Mouse (Mus musculus): ENCODE results near the gene Uso1. TPM values are rescaled to one million over a fixed set of nuclear protein-coding genes. Genes with fewer than 3 reads are reported as not detected.

Gene Uso1
- polyA plus RNA-seq, 1 experiment from 2014 or later = 61.5 TPM

DNA sequence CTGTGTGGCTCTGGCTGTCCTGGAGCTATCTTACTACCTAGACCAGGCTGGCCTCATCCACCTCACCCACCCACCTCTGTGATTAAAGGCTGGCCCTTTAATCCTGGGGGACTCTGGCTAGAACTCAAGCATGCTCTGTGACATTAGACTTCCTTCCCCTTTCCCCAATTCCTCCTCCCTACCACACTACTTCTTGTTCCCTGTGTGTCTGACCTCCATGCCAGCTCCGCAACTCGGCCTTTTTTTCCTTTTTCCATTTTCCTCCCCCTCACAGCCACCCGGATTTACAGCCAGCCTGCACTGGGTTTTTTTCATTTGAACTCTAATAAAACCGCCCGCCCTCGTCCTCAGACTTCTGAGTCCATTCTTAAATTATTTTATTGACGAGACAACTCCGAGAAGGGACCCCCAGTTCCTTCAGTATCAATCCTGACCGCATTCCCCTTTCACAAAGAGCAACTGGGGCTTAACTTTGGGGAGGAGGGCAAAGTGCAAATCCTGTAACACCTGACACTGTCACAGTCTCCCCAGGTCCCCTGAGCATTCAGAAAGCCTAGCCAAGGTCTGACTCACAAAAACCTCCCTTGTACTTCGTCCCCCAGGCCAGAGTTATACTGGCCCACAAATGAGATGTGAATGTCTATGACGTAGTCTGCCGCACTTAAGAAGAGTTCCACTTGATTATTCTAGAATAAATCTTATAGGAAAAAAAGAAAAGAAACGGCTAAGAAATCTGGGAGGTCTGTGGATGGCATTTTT lies 39.2 kb upstream of the Uso1 start:
- 39% methylated on average over 13 of the region's 13 CpGs for WGBS
- Histone ChIP-seq H3K4me1 (replicated peaks; ENCODE audit: control insufficient read depth, insufficient read depth, low read length) (no peaks in the 10 kb centered on the region), H3K27me3 (replicated peaks; ENCODE audit: control insufficient read depth, insufficient read depth, low read length) (no peaks in the 10 kb centered on the region), H3K9ac (ENCODE audit: low read depth, low read length) (no peak overlapping the region), H3K4me2 (replicated peaks; ENCODE audit: low read depth) (peak overlapping the region; percentile 51), H3K36me3 (ENCODE audit: control insufficient read depth, insufficient read depth) (no peaks in the 10 kb centered on the region), H3K4me3 (ENCODE audit: low read depth, low read length) (no peak overlapping the region), H3K27ac (ENCODE audit: low read depth, low read length) (peak overlapping the region; percentile 60), H3K9me3 (ENCODE audit: control insufficient read depth) (no peaks in the 10 kb centered on the region)
- TF ChIP-seq CTCF (IDR thresholded peaks at IDR 0.05; ENCODE audit: low read depth) = no peak
- ATAC-seq = peak; percentile 92

- H3K27me3 ChIP-seq (replicated peaks; ENCODE audit: control insufficient read depth, insufficient read depth, low read length) = no peaks in the 10 kb centered on the region
- H3K36me3 ChIP-seq (ENCODE audit: control insufficient read depth, insufficient read depth) = no peaks in the 10 kb centered on the region
- H3K9me3 ChIP-seq (ENCODE audit: control insufficient read depth) = no peaks in the 10 kb centered on the region
- 82% methylated on average over 8 of the region's 8 CpGs for WGBS
- no peak overlapping the region for H3K4me2 ChIP-seq (replicated peaks; ENCODE audit: low read depth)
- no peak for ATAC-seq
- H3K4me3 ChIP-seq (ENCODE audit: low read depth, low read length) = no peak overlapping the region
- H3K27ac ChIP-seq (ENCODE audit: low read depth, low read length) = no peak overlapping the region
- H3K4me1 ChIP-seq (replicated peaks; ENCODE audit: control insufficient read depth, insufficient read depth, low read length) = no peaks in the 10 kb centered on the region
- no peak for TF ChIP-seq CTCF (IDR thresholded peaks at IDR 0.05; ENCODE audit: low read depth)
- H3K9ac ChIP-seq (ENCODE audit: low read depth, low read length) = no peak overlapping the region
These were observed 36.1 kb upstream of the Uso1 start for GRCm38 (mm10) chr5:92101601-92102000.

DNA sequence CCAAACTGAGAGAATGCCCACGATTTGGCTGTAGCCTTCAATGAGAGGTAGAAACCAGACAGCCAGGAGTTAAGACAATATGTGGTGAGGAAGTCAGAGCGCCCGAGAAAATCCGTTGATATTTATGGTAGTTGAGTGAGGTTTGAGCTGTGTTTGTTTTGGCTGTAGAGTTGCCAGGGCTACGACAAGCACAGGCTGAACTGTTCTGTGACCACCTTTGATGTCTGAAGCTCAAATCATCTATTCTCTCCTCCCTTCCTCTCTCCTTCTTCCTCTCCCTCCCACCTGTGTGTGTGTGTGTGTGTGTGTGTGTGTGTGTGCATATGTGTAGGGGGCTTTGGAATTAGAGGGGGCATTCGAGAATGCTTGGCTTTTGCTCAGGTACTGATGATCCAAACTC lies 34.7 kb upstream of the Uso1 start:
- Histone ChIP-seq H3K36me3 (ENCODE audit: control insufficient read depth, insufficient read depth) (no peaks in the 10 kb centered on the region), H3K4me3 (ENCODE audit: low read depth, low read length) (no peak overlapping the region), H3K9me3 (ENCODE audit: control insufficient read depth) (no peaks in the 10 kb centered on the region), H3K4me2 (replicated peaks; ENCODE audit: low read depth) (no peak overlapping the region), H3K4me1 (replicated peaks; ENCODE audit: control insufficient read depth, insufficient read depth, low read length) (no peaks in the 10 kb centered on the region), H3K27me3 (replicated peaks; ENCODE audit: control insufficient read depth, insufficient read depth, low read length) (no peaks in the 10 kb centered on the region), H3K27ac (ENCODE audit: low read depth, low read length) (no peak overlapping the region), H3K9ac (ENCODE audit: low read depth, low read length) (no peak overlapping the region)
- ATAC-seq = peak; percentile 24; the same call in 1 of the 2 replicates
- no peak for TF ChIP-seq CTCF (IDR thresholded peaks at IDR 0.05; ENCODE audit: low read depth)
- 21% methylated on average over 6 of the region's 6 CpGs for WGBS

DNA sequence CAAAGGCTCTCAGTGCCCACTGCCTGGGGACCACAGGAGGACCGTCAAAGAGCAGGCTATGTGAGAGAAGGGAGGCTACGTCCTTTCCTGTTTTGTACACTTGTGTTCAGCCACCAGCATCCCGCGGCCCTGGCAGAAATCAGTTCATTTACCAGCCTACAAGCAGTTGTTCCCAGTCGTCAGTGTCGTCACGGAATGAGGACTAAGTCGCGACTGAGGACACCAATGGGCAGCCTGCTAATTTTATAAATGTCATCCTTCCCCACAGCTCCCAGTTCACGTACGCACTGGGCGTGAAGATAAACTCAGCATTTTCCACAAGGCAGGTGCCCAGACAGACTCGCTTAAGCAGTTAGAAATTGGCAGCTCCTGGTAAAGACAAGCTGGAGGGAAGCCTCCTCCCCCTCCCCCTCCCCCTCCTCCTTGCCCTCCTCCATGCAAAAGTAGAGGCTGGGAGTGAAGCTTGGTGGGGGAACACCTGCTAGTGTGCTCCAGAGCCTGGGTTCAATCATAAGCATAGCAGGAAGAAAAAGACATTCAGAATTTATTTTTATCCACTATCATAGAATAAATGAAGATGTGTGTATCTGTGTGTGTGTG lies 33.8 kb upstream of the Uso1 start:
- no peak for ATAC-seq
- Histone ChIP-seq H3K27me3 (replicated peaks; ENCODE audit: control insufficient read depth, insufficient read depth, low read length) (no peaks in the 10 kb centered on the region), H3K4me2 (replicated peaks; ENCODE audit: low read depth) (no peak overlapping the region), H3K9ac (ENCODE audit: low read depth, low read length) (no peak overlapping the region), H3K4me1 (replicated peaks; ENCODE audit: control insufficient read depth, insufficient read depth, low read length) (no peaks in the 10 kb centered on the region), H3K9me3 (ENCODE audit: control insufficient read depth) (no peaks in the 10 kb centered on the region), H3K36me3 (ENCODE audit: control insufficient read depth, insufficient read depth) (no peaks in the 10 kb centered on the region), H3K27ac (ENCODE audit: low read depth, low read length) (no peak overlapping the region), H3K4me3 (ENCODE audit: low read depth, low read length) (no peak overlapping the region)
- WGBS = 75% methylated on average over 13 of the region's 13 CpGs
- no peak for TF ChIP-seq CTCF (IDR thresholded peaks at IDR 0.05; ENCODE audit: low read depth)

DNA sequence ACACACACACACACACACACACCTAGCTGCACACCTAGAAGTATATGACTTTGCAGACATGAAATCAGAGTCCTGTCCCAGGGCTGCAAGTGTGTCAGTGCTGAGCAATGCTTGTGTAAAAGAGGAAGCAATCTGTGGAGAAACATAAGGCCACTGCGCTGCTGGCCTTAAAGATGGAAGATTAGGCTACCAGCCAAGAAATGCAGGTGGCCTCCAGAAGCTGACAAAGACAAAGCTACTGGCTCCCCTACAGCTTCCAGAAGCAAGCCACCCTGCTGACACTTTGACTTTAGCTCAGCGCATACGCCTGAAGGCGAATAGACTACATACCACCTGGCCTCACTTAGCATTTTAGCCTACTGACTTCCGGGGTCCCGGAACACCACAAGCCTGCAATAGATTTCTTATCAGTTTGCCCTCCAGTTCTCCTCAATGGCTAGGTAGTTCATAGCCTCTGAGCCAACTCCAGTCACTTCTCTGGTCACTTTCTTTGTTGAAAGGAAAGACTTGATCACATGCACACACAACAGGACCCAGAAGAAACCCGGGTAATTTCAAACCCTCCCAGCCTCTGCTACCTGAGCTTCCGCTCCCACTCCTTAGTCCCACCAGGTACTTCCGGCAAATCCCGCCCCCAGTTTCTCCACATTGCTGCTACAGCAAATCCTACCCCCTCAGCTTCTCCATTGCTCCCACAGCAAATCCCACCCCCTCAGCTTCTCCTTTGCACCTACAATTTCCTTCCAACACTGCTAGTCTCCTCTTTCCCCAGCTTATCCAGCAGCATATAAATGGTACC lies 31.2 kb upstream of the Uso1 start:
- H3K27ac ChIP-seq (ENCODE audit: low read depth, low read length) = no peak overlapping the region
- no peak overlapping the region for H3K4me3 ChIP-seq (ENCODE audit: low read depth, low read length)
- no peaks in the 10 kb centered on the region for H3K4me1 ChIP-seq (replicated peaks; ENCODE audit: control insufficient read depth, insufficient read depth, low read length)
- no peak overlapping the region for H3K9ac ChIP-seq (ENCODE audit: low read depth, low read length)
- 44% methylated on average over 10 of the region's 10 CpGs for WGBS
- peak; percentile 31; the same call in 1 of the 2 replicates for ATAC-seq
- no peaks in the 10 kb centered on the region for H3K27me3 ChIP-seq (replicated peaks; ENCODE audit: control insufficient read depth, insufficient read depth, low read length)
- no peaks in the 10 kb centered on the region for H3K36me3 ChIP-seq (ENCODE audit: control insufficient read depth, insufficient read depth)
- H3K4me2 ChIP-seq (replicated peaks; ENCODE audit: low read depth) = no peak overlapping the region
- H3K9me3 ChIP-seq (ENCODE audit: control insufficient read depth) = no peaks in the 10 kb centered on the region
- no peak for TF ChIP-seq CTCF (IDR thresholded peaks at IDR 0.05; ENCODE audit: low read depth)

- Histone ChIP-seq H3K9ac (ENCODE audit: low read depth, low read length) (no peak overlapping the region), H3K27ac (ENCODE audit: low read depth, low read length) (no peak overlapping the region), H3K36me3 (ENCODE audit: control insufficient read depth, insufficient read depth) (no peaks in the 10 kb centered on the region), H3K9me3 (ENCODE audit: control insufficient read depth) (no peaks in the 10 kb centered on the region), H3K4me1 (replicated peaks; ENCODE audit: control insufficient read depth, insufficient read depth, low read length) (no peaks in the 10 kb centered on the region), H3K4me2 (replicated peaks; ENCODE audit: low read depth) (no peak overlapping the region), H3K4me3 (ENCODE audit: low read depth, low read length) (no peak overlapping the region), H3K27me3 (replicated peaks; ENCODE audit: control insufficient read depth, insufficient read depth, low read length) (no peaks in the 10 kb centered on the region)
- ATAC-seq = no peak
- no peak for TF ChIP-seq CTCF (IDR thresholded peaks at IDR 0.05; ENCODE audit: low read depth)
- WGBS = 74% methylated on average over 4 of the region's 4 CpGs
These were observed 30.5 kb upstream of the Uso1 start for GRCm38 (mm10) chr5:92107282-92107681.
